Mouse (Mus musculus): ENCODE data around the gene Polr2m. TPM values are rescaled to one million over a fixed set of nuclear protein-coding genes. Genes with fewer than 3 reads are reported as not detected.

Gene Polr2m
- polyA plus RNA-seq, 1 experiment from 2014 or later, result 103 TPM

GRCm38 (mm10) chr9:71463072-71463667 is 22.6 kb downstream of the Polr2m start:
- WGBS, result 59% methylated on average over 13 of the region's 13 CpGs
- Histone ChIP-seq H3K4me1 (replicated peaks; ENCODE audit: control insufficient read depth, insufficient read depth, low read length) (no peaks in the 10 kb centered on the region), H3K9ac (ENCODE audit: low read depth, low read length) (no peak overlapping the region), H3K4me3 (ENCODE audit: low read depth, low read length) (no peak overlapping the region), H3K9me3 (ENCODE audit: control insufficient read depth) (no peaks in the 10 kb centered on the region), H3K27me3 (replicated peaks; ENCODE audit: control insufficient read depth, insufficient read depth, low read length) (no peaks in the 10 kb centered on the region), H3K27ac (ENCODE audit: low read depth, low read length) (no peak overlapping the region), H3K4me2 (replicated peaks; ENCODE audit: low read depth) (no peak overlapping the region), H3K36me3 (ENCODE audit: control insufficient read depth, insufficient read depth) (no peaks in the 10 kb centered on the region)
- TF ChIP-seq CTCF (IDR thresholded peaks at IDR 0.05; ENCODE audit: low read depth), result no peak
- no peak for ATAC-seq

GRCm38 (mm10) chr9:71456738-71457137 is 29.0 kb downstream of the Polr2m start:
- H3K27ac ChIP-seq (ENCODE audit: low read depth, low read length), result no peak overlapping the region
- no peak overlapping the region for H3K4me2 ChIP-seq (replicated peaks; ENCODE audit: low read depth)
- no peaks in the 10 kb centered on the region for H3K9me3 ChIP-seq (ENCODE audit: control insufficient read depth)
- no peaks in the 10 kb centered on the region for H3K4me1 ChIP-seq (replicated peaks; ENCODE audit: control insufficient read depth, insufficient read depth, low read length)
- H3K27me3 ChIP-seq (replicated peaks; ENCODE audit: control insufficient read depth, insufficient read depth, low read length), result no peaks in the 10 kb centered on the region
- no peaks in the 10 kb centered on the region for H3K36me3 ChIP-seq (ENCODE audit: control insufficient read depth, insufficient read depth)
- no peak for TF ChIP-seq CTCF (IDR thresholded peaks at IDR 0.05; ENCODE audit: low read depth)
- H3K4me3 ChIP-seq (ENCODE audit: low read depth, low read length), result no peak overlapping the region
- WGBS, result 47% methylated on average over 4 of the region's 4 CpGs
- no peak for ATAC-seq
- no peak overlapping the region for H3K9ac ChIP-seq (ENCODE audit: low read depth, low read length)

- Histone ChIP-seq H3K9me3 (ENCODE audit: control insufficient read depth) (no peaks in the 10 kb centered on the region), H3K36me3 (ENCODE audit: control insufficient read depth, insufficient read depth) (no peaks in the 10 kb centered on the region), H3K4me1 (replicated peaks; ENCODE audit: control insufficient read depth, insufficient read depth, low read length) (no peaks in the 10 kb centered on the region), H3K4me3 (ENCODE audit: low read depth, low read length) (no peak overlapping the region), H3K4me2 (replicated peaks; ENCODE audit: low read depth) (no peak overlapping the region), H3K27me3 (replicated peaks; ENCODE audit: control insufficient read depth, insufficient read depth, low read length) (no peaks in the 10 kb centered on the region), H3K27ac (ENCODE audit: low read depth, low read length) (no peak overlapping the region), H3K9ac (ENCODE audit: low read depth, low read length) (no peak overlapping the region)
- WGBS, result 69% methylated on average over 5 of the region's 5 CpGs
- ATAC-seq, result no peak
- peak; percentile 23; the same call in 1 of the 2 replicates for TF ChIP-seq CTCF (IDR thresholded peaks at IDR 0.05; ENCODE audit: low read depth)
Measured at GRCm38 (mm10) chr9:71453917-71454316, 31.8 kb downstream of the Polr2m start.

- no peaks in the 10 kb centered on the region for H3K27me3 ChIP-seq (replicated peaks; ENCODE audit: control insufficient read depth, insufficient read depth, low read length)
- no peak for TF ChIP-seq CTCF (IDR thresholded peaks at IDR 0.05; ENCODE audit: low read depth)
- no peak for ATAC-seq
Measured at GRCm38 (mm10) chr9:71453352-71453751, 32.4 kb downstream of the Polr2m start.

GRCm38 (mm10) chr9:71450626-71451025 is 35.1 kb downstream of the Polr2m start:
- no peaks in the 10 kb centered on the region for H3K4me1 ChIP-seq (replicated peaks; ENCODE audit: control insufficient read depth, insufficient read depth, low read length)
- no peaks in the 10 kb centered on the region for H3K9me3 ChIP-seq (ENCODE audit: control insufficient read depth)
- H3K9ac ChIP-seq (ENCODE audit: low read depth, low read length), result no peak overlapping the region
- no peak overlapping the region for H3K27ac ChIP-seq (ENCODE audit: low read depth, low read length)
- H3K4me3 ChIP-seq (ENCODE audit: low read depth, low read length), result no peak overlapping the region
- no peak overlapping the region for H3K4me2 ChIP-seq (replicated peaks; ENCODE audit: low read depth)
- ATAC-seq, result no peak
- H3K27me3 ChIP-seq (replicated peaks; ENCODE audit: control insufficient read depth, insufficient read depth, low read length), result no peaks in the 10 kb centered on the region
- WGBS, result 69% methylated on average over 6 of the region's 6 CpGs
- TF ChIP-seq CTCF (IDR thresholded peaks at IDR 0.05; ENCODE audit: low read depth), result no peak
- H3K36me3 ChIP-seq (ENCODE audit: control insufficient read depth, insufficient read depth), result no peaks in the 10 kb centered on the region

More at GRCm38 (mm10) chr9:71453352-71453751, 32.4 kb downstream of the Polr2m start:
- WGBS, result 93% methylated on average over 5 of the region's 5 CpGs
- H3K36me3 ChIP-seq (ENCODE audit: control insufficient read depth, insufficient read depth), result no peaks in the 10 kb centered on the region
- H3K27ac ChIP-seq (ENCODE audit: low read depth, low read length), result no peak overlapping the region
- H3K4me1 ChIP-seq (replicated peaks; ENCODE audit: control insufficient read depth, insufficient read depth, low read length), result no peaks in the 10 kb centered on the region
- no peaks in the 10 kb centered on the region for H3K9me3 ChIP-seq (ENCODE audit: control insufficient read depth)
- no peak overlapping the region for H3K4me3 ChIP-seq (ENCODE audit: low read depth, low read length)
- H3K4me2 ChIP-seq (replicated peaks; ENCODE audit: low read depth), result no peak overlapping the region
- H3K9ac ChIP-seq (ENCODE audit: low read depth, low read length), result no peak overlapping the region

GRCm38 (mm10) chr9:71447573-71447972 is 38.2 kb downstream of the Polr2m start:
- Histone ChIP-seq H3K27me3 (replicated peaks; ENCODE audit: control insufficient read depth, insufficient read depth, low read length) (no peaks in the 10 kb centered on the region), H3K4me2 (replicated peaks; ENCODE audit: low read depth) (no peak overlapping the region), H3K4me1 (replicated peaks; ENCODE audit: control insufficient read depth, insufficient read depth, low read length) (no peaks in the 10 kb centered on the region), H3K9ac (ENCODE audit: low read depth, low read length) (no peak overlapping the region), H3K9me3 (ENCODE audit: control insufficient read depth) (no peaks in the 10 kb centered on the region), H3K27ac (ENCODE audit: low read depth, low read length) (no peak overlapping the region), H3K4me3 (ENCODE audit: low read depth, low read length) (no peak overlapping the region), H3K36me3 (ENCODE audit: control insufficient read depth, insufficient read depth) (no peaks in the 10 kb centered on the region)
- 37% methylated on average over 4 of the region's 4 CpGs for WGBS
- no peak for ATAC-seq
- peak; percentile 81 for TF ChIP-seq CTCF (IDR thresholded peaks at IDR 0.05; ENCODE audit: low read depth)

Measured in intestine, postnatal 0 days (tissue).